Mouse (Mus musculus) left cerebral cortex, postnatal 10 days (tissue): ENCODE measurements around the gene Cyp2w1. TPM values are rescaled to one million over a fixed set of nuclear protein-coding genes. Genes with fewer than 3 reads are reported as not detected.

Experiments used
- DNase-seq, 2 experiments: peaks; one replicate each; pipeline ENCODE4 v3.0.0; 2021 to 2022; ENCODE audit warnings: low spot score in 2 of 2, mixed read lengths in 1 of 2; ENCODE audit errors: extremely low spot score in 1 of 2
- intact Hi-C: fragments of 180-260 bp; cut with DNase I; formaldehyde crosslinking; loops from one replicate; pipeline ENCODE4 v1.15.1; 2025
- total RNA-seq, 2 experiments: library from RNA; stranded (reverse); gene quantifications; 2 replicates each; pipeline ENCODE4 v1.2.3; 2021

The Cyp2w1 gene
- total RNA-seq, 2 experiments from 2014 or later: not detected

DNA sequence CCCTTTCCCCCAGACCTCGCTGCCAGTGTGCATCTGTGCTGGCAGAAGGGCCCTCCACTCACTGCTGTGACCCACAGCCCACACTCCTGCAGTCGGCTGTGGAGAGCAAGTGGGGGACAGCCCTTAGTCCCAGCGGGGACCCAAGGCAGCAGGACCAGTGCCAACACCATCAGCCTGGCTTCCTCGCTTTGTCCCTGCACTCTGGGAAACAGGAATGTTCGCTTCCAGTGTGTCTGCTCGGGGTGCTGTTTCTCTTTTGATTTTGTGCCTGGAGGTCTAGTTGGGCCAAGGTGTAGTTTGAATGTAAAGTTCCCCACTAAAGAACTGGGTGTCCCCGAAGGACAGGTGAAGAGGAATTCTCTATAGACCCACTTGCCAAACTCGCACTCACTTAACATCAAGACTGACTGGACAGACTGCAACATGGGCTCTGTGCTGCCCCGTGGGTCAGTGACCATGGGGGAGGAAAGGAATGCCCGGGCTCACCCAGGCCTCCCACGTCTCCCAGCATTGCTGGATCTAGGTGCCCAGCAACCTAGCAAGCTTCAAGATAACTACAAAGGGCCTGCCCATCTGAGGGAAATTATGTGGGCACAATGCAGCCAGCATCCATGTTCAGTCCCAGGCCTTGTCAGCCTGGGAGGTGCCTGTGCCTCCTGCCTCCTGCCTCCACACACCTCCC, 39.0 kb downstream of the Cyp2w1 start:
- intact Hi-C loops: no loop called here
- peak in 1 of 2 experiments; percentile 80 for DNase-seq

DNA sequence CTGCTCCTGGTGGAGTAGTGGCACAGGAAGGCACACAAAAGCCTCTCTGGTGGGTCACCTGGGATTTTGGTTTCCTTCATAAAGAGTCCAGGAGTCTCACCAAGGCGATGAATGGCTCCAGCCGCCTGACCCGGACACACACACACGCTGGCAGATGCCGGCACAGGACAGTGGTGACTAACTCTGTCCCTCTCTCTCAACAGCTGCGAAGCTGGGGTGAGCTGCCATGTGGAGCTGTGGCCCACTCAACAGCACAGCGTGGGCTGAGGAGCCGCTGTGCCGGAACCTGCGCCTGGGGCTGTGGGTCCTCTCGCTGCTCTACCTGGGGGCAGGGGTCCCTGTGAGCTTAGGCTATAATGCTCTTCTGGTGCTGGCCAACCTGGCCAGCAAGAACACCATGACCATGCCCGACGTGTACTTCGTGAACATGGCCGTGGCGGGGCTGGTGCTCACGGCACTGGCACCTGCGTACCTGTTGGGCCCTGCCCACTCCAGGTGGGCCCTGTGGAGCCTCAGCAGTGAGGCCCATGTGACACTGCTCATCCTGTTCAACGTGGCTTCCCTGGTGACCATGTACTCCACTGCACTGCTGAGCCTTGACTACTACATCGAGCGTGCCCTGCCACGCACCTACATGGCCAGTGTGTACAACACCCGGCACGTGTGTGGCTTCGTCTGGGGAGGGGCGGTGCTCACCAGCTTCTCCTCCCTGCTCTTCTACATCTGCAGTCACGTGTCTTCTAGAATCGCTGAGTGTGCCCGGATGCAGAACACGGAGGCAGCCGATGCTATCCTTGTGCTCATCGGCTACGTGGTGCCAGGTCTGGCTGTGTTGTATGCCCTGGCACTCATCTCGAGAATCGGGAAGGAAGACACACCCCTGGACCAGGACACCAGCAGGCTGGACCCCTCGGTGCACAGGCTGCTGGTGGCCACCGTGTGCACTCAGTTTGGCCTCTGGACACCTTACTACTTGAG, 40.1 kb downstream of the Cyp2w1 start:
- intact Hi-C loops: no loop called here
- no peak for DNase-seq

- intact Hi-C loops: no loop called here
- DNase-seq: no peak
These were observed 40.8 kb downstream of the Cyp2w1 start for GRCm38 (mm10) chr5:139393197-139393588.

GRCm38 (mm10) chr5:139394399-139394798, 42.0 kb downstream of the Cyp2w1 start:
- DNase-seq: no peak
- intact Hi-C loops: no loop called here

DNA sequence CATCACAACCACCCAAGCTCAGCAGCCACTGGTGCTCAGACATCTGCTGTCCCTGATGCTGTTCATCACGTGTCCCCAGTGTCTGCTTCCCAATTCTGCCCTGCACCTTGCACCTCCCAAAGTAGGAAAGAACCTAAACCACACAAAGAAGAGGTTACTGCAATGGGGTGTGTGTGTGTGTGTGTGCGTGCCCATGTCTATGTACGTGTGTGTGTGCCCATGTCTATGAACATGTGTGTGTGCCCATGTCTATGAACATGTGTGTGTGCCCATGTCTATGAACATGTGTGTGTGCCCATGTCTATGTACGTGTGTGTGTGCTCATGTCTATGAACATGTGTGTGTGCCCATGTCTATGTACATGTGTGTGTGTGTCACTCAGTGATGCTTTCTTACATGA, 43.1 kb downstream of the Cyp2w1 start:
- intact Hi-C loops: loop anchor here (5.0 kb wide), 1 partner anchor 33 kb away; no protein-coding TSS in a partner anchor
- no peak for DNase-seq

DNA sequence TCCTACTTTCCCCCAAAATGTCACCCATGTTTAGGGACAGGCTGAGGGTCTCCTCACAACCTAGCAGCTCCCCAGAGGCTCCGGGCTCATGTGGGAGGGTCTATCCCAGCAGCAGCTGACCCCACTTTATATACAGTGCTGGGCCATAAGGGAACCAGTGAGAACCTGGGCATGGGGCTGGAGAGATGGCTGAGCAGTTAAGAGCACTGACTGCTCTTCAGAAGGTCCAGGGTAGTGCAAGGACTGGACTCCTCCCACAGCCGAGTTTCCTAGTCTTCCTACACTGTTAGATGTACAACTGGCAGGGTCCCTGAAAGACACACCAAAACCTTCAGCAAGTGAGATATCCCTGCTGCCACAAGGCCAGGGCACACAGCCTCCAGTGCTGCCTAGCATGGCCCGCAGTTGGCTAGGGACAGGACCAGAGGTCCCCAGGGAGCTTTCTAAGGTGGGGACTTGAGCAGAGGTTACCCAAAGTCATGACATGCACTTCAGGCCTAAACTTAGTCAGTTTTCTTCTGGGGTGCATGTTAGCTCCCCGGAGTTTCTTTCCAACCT, 45.0 kb downstream of the Cyp2w1 start:
- intact Hi-C loops: loop anchor here (5.0 kb wide), 1 partner anchor 35 kb away; no protein-coding TSS in a partner anchor
- no peak for DNase-seq

DNA sequence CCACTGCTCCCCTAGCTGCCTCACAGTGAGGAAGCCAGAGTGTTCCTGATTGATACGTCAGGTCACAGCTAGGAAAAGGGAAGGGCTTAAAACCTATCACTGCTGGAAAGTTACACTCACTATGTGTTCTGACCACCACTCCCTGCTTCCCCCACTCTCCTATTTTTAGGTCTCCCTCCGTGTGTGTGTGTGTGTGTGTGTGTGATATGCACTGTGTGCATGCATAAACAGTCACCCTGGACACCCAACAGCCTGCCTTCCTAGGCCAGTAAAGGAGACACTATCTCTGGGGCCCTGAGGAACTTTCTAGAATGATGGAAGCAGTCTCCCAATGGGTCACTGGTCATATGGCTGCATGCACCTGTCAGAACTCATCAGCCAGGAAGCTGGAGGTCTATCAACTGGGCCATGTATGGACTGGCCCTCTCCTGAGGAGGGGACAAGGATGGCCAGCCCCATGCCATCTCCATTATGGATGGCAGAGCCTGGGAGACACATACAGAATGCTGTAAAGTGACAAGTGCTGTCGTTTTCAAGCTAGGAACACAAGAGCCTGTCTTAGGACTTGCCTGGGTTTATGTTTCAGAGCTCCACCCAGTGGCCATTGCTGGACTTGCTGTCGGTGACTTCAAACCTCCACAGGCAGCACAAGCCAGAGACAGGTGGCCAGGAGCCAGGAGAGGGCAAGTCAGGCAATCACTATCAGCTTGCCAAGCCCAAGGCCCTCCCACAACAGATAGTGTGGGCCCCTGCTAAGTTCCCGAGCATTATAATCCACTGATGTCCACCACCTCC, 45.7 kb downstream of the Cyp2w1 start:
- DNase-seq: peak; percentile 89 to 95
- intact Hi-C loops: loop anchor here (5.0 kb wide), 1 partner anchor 36 kb away; no protein-coding TSS in a partner anchor

DNA sequence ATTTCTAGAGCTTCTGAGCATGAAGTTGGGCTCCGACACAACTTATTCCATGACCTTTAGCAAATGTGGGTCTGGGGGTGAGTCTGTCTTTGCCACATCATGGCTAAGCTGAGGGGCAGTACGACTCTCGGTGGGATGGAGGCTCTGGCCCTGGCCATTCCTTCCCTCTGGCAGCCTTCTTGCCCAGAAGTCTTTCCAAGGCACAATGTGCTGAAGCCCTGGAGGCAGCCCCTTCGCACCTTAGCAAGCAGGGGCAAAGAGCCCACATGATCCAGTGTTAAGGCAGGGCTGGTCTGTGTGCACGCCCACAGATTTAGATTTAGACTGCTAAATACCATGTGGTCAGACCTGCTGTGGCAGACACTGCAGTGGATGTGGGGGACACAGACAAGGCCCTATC, 46.4 kb downstream of the Cyp2w1 start:
- intact Hi-C loops: loop anchor here (5.0 kb wide), 1 partner anchor 36 kb away; no protein-coding TSS in a partner anchor

DNA sequence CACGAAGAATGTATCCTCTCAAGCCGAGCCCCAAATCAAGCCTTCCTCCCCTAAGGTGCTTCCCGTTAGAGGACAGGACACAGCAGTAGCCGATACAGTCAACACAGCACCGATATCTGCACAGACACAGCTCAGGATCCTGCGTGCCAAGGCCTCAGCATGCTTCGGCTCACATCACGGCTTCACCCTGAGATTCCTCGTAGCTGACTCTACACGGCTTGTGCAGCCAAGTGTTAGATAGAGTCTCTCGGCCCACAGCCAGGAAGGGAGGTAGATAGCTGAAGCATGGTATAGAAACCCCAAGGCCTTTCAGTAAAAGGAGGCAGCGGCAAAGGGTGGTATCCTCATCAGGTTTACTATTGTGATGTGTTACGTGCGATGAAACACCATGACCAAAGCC, 47.6 kb downstream of the Cyp2w1 start:
- no peak for DNase-seq
- intact Hi-C loops: loop anchor here (5.0 kb wide), 1 partner anchor 38 kb away; no protein-coding TSS in a partner anchor

More for the DNA sequence above, 46.4 kb downstream of the Cyp2w1 start:
- DNase-seq: no peak

GRCm38 (mm10) chr5:139402106-139402505, 49.7 kb downstream of the Cyp2w1 start:
- DNase-seq: no peak
- intact Hi-C loops: no loop called here

DNA sequence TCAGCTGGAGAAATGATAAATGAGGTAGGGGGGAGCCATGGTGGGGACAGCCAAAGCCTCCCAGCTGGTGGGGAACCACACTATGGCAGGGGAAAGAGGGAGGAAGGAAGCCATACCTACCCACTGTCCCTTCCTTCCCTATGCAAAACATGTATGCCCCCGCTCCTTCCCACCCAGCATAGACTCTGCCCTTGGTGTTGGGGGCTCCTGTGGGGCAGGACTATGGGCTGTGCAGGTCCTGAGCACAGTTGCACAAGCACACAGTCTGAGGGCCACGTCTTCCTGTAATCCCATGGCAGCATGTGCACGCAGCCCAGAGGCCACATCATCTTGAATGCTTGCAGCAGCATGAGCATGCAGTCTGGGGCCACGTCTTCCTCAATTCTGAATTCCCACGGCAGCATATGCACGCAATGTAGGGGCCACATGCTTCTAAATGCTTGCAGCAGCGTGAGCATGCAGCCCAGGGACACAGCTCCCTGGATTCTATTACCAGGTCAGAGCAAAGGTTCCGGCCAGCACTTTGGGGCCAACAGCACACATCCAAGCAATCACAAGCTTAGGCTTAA, 51.4 kb downstream of the Cyp2w1 start:
- DNase-seq: no peak
- intact Hi-C loops: no loop called here

DNA sequence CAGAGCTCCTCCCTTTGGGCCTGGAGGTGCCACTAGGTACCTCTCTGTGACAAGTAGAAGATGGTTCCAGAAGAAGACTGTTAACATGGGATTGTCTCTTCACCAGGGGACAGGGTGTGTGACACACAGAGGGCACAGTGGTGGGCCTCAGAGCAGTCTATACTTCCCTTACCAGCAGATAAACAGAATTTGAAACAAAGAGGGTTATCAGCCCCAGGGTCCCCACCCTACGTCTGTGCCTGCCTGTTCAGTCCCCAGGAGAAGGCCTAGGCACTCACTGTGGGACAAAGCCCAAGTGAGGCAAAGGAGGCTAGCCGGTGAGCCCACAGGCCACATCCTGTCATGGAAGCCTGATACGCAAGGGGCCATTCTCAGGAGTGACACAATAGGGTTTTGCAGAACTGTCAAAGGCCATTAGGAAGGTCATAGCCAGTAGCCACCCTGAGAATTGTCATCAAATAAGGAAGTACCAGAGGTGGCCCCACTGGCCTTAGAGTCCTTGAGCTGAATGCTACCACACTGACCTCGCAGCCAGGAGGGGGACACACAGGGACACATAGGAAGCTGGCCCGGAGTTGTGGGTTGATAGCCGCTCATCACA, 52.5 kb downstream of the Cyp2w1 start, which contains the start of gene C130050O18Rik:
Gene C130050O18Rik (plus strand): TSS at position 480 of the 601 bp plus-strand sequence.
- DNase-seq: no peak
- intact Hi-C loops: no loop called here

DNA sequence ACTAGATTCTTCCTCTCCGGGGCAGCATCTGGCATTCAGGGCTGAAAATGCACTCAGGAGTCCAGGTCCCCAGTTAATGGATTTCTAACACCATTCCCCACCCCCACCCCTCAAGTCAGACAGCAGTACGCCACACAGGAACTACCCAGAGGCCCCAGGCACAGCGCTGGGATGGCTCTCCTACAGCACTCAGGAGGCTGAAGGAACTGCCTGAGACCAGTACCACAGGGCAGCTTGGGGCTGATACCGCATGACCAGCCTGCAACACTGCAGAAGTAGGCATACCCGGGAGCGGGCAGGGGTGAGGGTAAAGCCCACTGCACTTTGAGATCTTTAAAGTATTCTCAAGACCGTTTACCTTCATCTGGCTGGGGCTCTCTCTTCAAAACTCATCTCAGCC, 53.1 kb downstream of the Cyp2w1 start:
- intact Hi-C loops: no loop called here
- DNase-seq: no peak

DNA sequence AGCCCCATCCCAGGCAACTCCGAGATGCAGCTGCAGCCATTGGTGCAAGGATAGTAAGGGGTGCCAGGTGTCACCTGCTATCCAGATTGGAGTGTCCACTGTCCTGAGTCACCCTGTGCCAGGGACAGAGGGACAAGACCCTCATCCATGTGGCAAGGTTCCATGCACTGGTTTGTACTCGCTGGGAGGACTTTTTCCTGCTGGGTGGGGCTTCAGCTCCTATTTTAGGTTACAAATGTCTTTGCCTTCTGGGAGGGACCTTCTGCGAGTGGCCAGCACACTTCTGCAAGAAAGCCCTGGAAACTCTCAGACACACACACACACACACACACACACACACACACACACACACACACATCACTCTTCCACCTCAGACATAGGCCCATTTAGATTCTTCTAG, 53.5 kb downstream of the Cyp2w1 start:
- intact Hi-C loops: no loop called here
- DNase-seq: no peak
